Mouse (Mus musculus): ENCODE results near the gene Magi1.

DNA sequence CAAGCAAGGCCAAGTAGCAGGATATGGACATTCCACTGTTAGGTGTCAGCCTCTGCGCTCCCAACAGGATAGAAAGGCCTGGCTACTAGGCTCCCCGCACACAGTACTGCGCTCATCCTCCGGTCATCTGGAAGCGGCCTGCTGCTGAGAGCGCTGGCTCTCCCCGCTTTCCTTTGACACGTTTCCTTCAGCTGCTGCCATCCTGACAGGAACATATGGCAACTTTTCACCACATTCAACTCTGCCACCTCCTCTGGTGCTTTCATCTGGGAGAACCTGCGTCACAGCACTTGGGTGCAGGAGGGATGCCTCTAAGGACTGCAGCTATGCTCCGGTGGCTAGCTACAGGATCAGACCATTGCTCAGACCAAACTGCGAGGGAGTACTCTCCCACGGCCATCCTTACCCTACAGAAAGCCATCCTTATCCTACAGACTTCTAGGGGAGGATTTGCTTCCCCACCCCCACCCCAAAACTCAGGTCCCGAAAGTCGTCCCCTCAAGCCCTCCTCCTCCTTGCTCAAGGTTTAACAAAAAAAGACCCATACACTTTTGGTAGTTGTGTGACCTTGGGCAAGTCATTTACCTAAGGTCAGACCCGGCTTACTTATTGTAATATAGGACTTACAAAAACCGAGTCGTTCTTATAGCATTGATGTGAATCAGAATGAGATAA, 2.0 kb downstream of the Magi1 start:
- no peak for TF ChIP-seq GATA1 (IDR thresholded peaks at IDR 0.05; ENCODE audit: borderline replicate concordance, low read length)
- TF ChIP-seq FLI1 (IDR thresholded peaks at IDR 0.05; ENCODE audit: low read length) = no peak

Data from megakaryocyte, embryonic 14.5 days (primary cell).